Mouse (Mus musculus): ENCODE measurements around the gene Aldh2. TPM values are rescaled to one million over a fixed set of nuclear protein-coding genes. Genes with fewer than 3 reads are reported as not detected.

The Aldh2 gene
- polyA plus RNA-seq, 1 experiment, result 177 TPM

GRCm38 (mm10) chr5:121601547-121602299, 8.1 kb upstream of the Aldh2 start:
- 0 out of 2 replicates have a peak overlapping the region, but pooled peaks have one; percentile 7 for H3K27ac ChIP-seq (ENCODE audit: control insufficient read depth, insufficient read depth, low read depth, low read length)
- no peaks in the 10 kb centered on the region for H3K27me3 ChIP-seq (ENCODE audit: control insufficient read depth, insufficient read depth, low read length)
- no peaks in the 10 kb centered on the region for H3K36me3 ChIP-seq (ENCODE audit: control insufficient read depth, insufficient read depth, low read length)
- H3K4me1 ChIP-seq (ENCODE audit: control insufficient read depth, insufficient read depth, low read length), result no peaks in the 10 kb centered on the region
- TF ChIP-seq CTCF (IDR thresholded peaks at IDR 0.05; ENCODE audit: control insufficient read depth, insufficient read depth, insufficient replicate concordance, low read depth, low read length) (peak; percentile 97), POLR2A (IDR thresholded peaks at IDR 0.05; ENCODE audit: control insufficient read depth, low read depth, low read length) (no peak)
- no peak overlapping the region for H3K4me3 ChIP-seq (ENCODE audit: control insufficient read depth, low read depth, low read length)

- H3K4me3 ChIP-seq (ENCODE audit: control insufficient read depth, low read depth, low read length), result no peak overlapping the region; the same call in 1 of the 2 replicates
- no peak overlapping the region for H3K27ac ChIP-seq (ENCODE audit: control insufficient read depth, insufficient read depth, low read depth, low read length)
- H3K36me3 ChIP-seq (ENCODE audit: control insufficient read depth, insufficient read depth, low read length), result no peaks in the 10 kb centered on the region
- TF ChIP-seq POLR2A (IDR thresholded peaks at IDR 0.05; ENCODE audit: control insufficient read depth, low read depth, low read length) (no peak), CTCF (IDR thresholded peaks at IDR 0.05; ENCODE audit: control insufficient read depth, insufficient read depth, insufficient replicate concordance, low read depth, low read length) (no peak)
- no peaks in the 10 kb centered on the region for H3K27me3 ChIP-seq (ENCODE audit: control insufficient read depth, insufficient read depth, low read length)
- peaks cover 2% of the 10 kb centered on the region for H3K4me1 ChIP-seq (ENCODE audit: control insufficient read depth, insufficient read depth, low read length)
These were observed 5.4 kb upstream of the Aldh2 start for GRCm38 (mm10) chr5:121598871-121599610.

- Histone ChIP-seq H3K27ac (ENCODE audit: control insufficient read depth, insufficient read depth, low read depth, low read length) (no peak overlapping the region), H3K27me3 (ENCODE audit: control insufficient read depth, insufficient read depth, low read length) (no peaks in the 10 kb centered on the region), H3K36me3 (ENCODE audit: control insufficient read depth, insufficient read depth, low read length) (no peaks in the 10 kb centered on the region), H3K4me3 (ENCODE audit: control insufficient read depth, low read depth, low read length) (no peak overlapping the region), H3K4me1 (ENCODE audit: control insufficient read depth, insufficient read depth, low read length) (peaks cover 8% of the 10 kb centered on the region)
- TF ChIP-seq POLR2A (IDR thresholded peaks at IDR 0.05; ENCODE audit: control insufficient read depth, low read depth, low read length) (no peak), CTCF (IDR thresholded peaks at IDR 0.05; ENCODE audit: control insufficient read depth, insufficient read depth, insufficient replicate concordance, low read depth, low read length) (no peak)
These were observed 4.4 kb upstream of the Aldh2 start for GRCm38 (mm10) chr5:121597991-121598537.

- no peaks in the 10 kb centered on the region for H3K36me3 ChIP-seq (ENCODE audit: control insufficient read depth, insufficient read depth, low read length)
- no peaks in the 10 kb centered on the region for H3K27me3 ChIP-seq (ENCODE audit: control insufficient read depth, insufficient read depth, low read length)
- H3K4me1 ChIP-seq (ENCODE audit: control insufficient read depth, insufficient read depth, low read length), result peaks cover 8% of the 10 kb centered on the region
- H3K4me3 ChIP-seq (ENCODE audit: control insufficient read depth, low read depth, low read length), result no peak overlapping the region
- no peak overlapping the region for H3K27ac ChIP-seq (ENCODE audit: control insufficient read depth, insufficient read depth, low read depth, low read length)
- no peak for TF ChIP-seq POLR2A (IDR thresholded peaks at IDR 0.05; ENCODE audit: control insufficient read depth, low read depth, low read length)
- no peak for TF ChIP-seq CTCF (IDR thresholded peaks at IDR 0.05; ENCODE audit: control insufficient read depth, insufficient read depth, insufficient replicate concordance, low read depth, low read length)
These were observed 3.7 kb upstream of the Aldh2 start for GRCm38 (mm10) chr5:121597332-121597731.

GRCm38 (mm10) chr5:121596226-121596625, 2.6 kb upstream of the Aldh2 start:
- TF ChIP-seq CTCF (IDR thresholded peaks at IDR 0.05; ENCODE audit: control insufficient read depth, insufficient read depth, insufficient replicate concordance, low read depth, low read length), result no peak
- no peak for TF ChIP-seq POLR2A (IDR thresholded peaks at IDR 0.05; ENCODE audit: control insufficient read depth, low read depth, low read length)
- no peak overlapping the region for H3K4me3 ChIP-seq (ENCODE audit: control insufficient read depth, low read depth, low read length)
- no peaks in the 10 kb centered on the region for H3K27me3 ChIP-seq (ENCODE audit: control insufficient read depth, insufficient read depth, low read length)
- peaks cover 8% of the 10 kb centered on the region for H3K4me1 ChIP-seq (ENCODE audit: control insufficient read depth, insufficient read depth, low read length)
- no peak overlapping the region for H3K27ac ChIP-seq (ENCODE audit: control insufficient read depth, insufficient read depth, low read depth, low read length)
- H3K36me3 ChIP-seq (ENCODE audit: control insufficient read depth, insufficient read depth, low read length), result no peaks in the 10 kb centered on the region

- no peak overlapping the region for H3K4me3 ChIP-seq (ENCODE audit: control insufficient read depth, low read depth, low read length)
- no peaks in the 10 kb centered on the region for H3K36me3 ChIP-seq (ENCODE audit: control insufficient read depth, insufficient read depth, low read length)
- TF ChIP-seq POLR2A (IDR thresholded peaks at IDR 0.05; ENCODE audit: control insufficient read depth, low read depth, low read length) (no peak), CTCF (IDR thresholded peaks at IDR 0.05; ENCODE audit: control insufficient read depth, insufficient read depth, insufficient replicate concordance, low read depth, low read length) (no peak)
- H3K27ac ChIP-seq (ENCODE audit: control insufficient read depth, insufficient read depth, low read depth, low read length), result no peak overlapping the region
- peaks cover 8% of the 10 kb centered on the region for H3K4me1 ChIP-seq (ENCODE audit: control insufficient read depth, insufficient read depth, low read length)
- no peaks in the 10 kb centered on the region for H3K27me3 ChIP-seq (ENCODE audit: control insufficient read depth, insufficient read depth, low read length)
These were observed 2.1 kb upstream of the Aldh2 start for GRCm38 (mm10) chr5:121595758-121596157.

- TF ChIP-seq POLR2A (IDR thresholded peaks at IDR 0.05; ENCODE audit: control insufficient read depth, low read depth, low read length) (no peak), CTCF (IDR thresholded peaks at IDR 0.05; ENCODE audit: control insufficient read depth, insufficient read depth, insufficient replicate concordance, low read depth, low read length) (no peak)
- peaks cover 8% of the 10 kb centered on the region for H3K4me1 ChIP-seq (ENCODE audit: control insufficient read depth, insufficient read depth, low read length)
- no peaks in the 10 kb centered on the region for H3K36me3 ChIP-seq (ENCODE audit: control insufficient read depth, insufficient read depth, low read length)
- H3K27ac ChIP-seq (ENCODE audit: control insufficient read depth, insufficient read depth, low read depth, low read length), result no peak overlapping the region
- no peaks in the 10 kb centered on the region for H3K27me3 ChIP-seq (ENCODE audit: control insufficient read depth, insufficient read depth, low read length)
- H3K4me3 ChIP-seq (ENCODE audit: control insufficient read depth, low read depth, low read length), result no peak overlapping the region
These were observed 1.2 kb upstream of the Aldh2 start for GRCm38 (mm10) chr5:121594714-121595313.
